Mouse (Mus musculus) thymus, postnatal 25 days (tissue): Measurements from ENCODE around the gene Prss35.

ENCODE experiments used
- DNase-seq: peaks from one replicate; pipeline ENCODE4 v3.0.0; 2022

Gene Prss35

GRCm38 (mm10) chr9:86742959-86743911 is at the start of gene Prss35:
Gene Prss35, plus strand, starts transcription at chr9:86743649.
- no peak for DNase-seq

- DNase-seq: no peak
Measured at GRCm38 (mm10) chr9:86693935-86694334, 49.5 kb upstream of the Prss35 start.

GRCm38 (mm10) chr9:86694644-86695043 is 48.8 kb upstream of the Prss35 start:
- no peak for DNase-seq

GRCm38 (mm10) chr9:86695199-86695817 is 48.1 kb upstream of the Prss35 start:
- no peak for DNase-seq

- no peak for DNase-seq
Measured at GRCm38 (mm10) chr9:86695818-86696261, 47.6 kb upstream of the Prss35 start, which contains the start of gene Me1. Gene Me1, minus strand, starts transcription at chr9:86695953.

- no peak for DNase-seq
Measured at GRCm38 (mm10) chr9:86701264-86701663, 42.2 kb upstream of the Prss35 start.

GRCm38 (mm10) chr9:86701844-86702243 is 41.6 kb upstream of the Prss35 start:
- no peak for DNase-seq

- DNase-seq: no peak
Measured at GRCm38 (mm10) chr9:86707431-86707830, 36.0 kb upstream of the Prss35 start.

- DNase-seq: no peak
Measured at GRCm38 (mm10) chr9:86708921-86709320, 34.5 kb upstream of the Prss35 start.

GRCm38 (mm10) chr9:86710091-86710634 is 33.3 kb upstream of the Prss35 start:
- DNase-seq: no peak

- no peak for DNase-seq
Measured at GRCm38 (mm10) chr9:86712648-86713047, 30.8 kb upstream of the Prss35 start.

- no peak for DNase-seq
Measured at GRCm38 (mm10) chr9:86714089-86714488, 29.4 kb upstream of the Prss35 start.

- DNase-seq: no peak
Measured at GRCm38 (mm10) chr9:86716540-86716939, 26.9 kb upstream of the Prss35 start.

- no peak for DNase-seq
Measured at GRCm38 (mm10) chr9:86717119-86717518, 26.3 kb upstream of the Prss35 start.

GRCm38 (mm10) chr9:86720227-86720626 is 23.2 kb upstream of the Prss35 start:
- DNase-seq: no peak

- DNase-seq: no peak
Measured at GRCm38 (mm10) chr9:86720794-86721193, 22.7 kb upstream of the Prss35 start.

GRCm38 (mm10) chr9:86725066-86725465 is 18.4 kb upstream of the Prss35 start:
- DNase-seq: no peak

- DNase-seq: no peak
Measured at GRCm38 (mm10) chr9:86725604-86726380, 17.7 kb upstream of the Prss35 start.

- no peak for DNase-seq
Measured at GRCm38 (mm10) chr9:86726381-86726720, 17.1 kb upstream of the Prss35 start.

GRCm38 (mm10) chr9:86728214-86728814 is 15.1 kb upstream of the Prss35 start:
- no peak for DNase-seq

- DNase-seq: no peak
Measured at GRCm38 (mm10) chr9:86729084-86729483, 14.4 kb upstream of the Prss35 start.

- DNase-seq: no peak
Measured at GRCm38 (mm10) chr9:86729811-86730210, 13.6 kb upstream of the Prss35 start.

- DNase-seq: no peak
Measured at GRCm38 (mm10) chr9:86734357-86734756, 9.1 kb upstream of the Prss35 start.
